Mouse (Mus musculus) liver, embryonic 16.5 days (tissue): ENCODE measurements around the gene Ap2a2. TPM values are rescaled to one million over a fixed set of nuclear protein-coding genes. Genes with fewer than 3 reads are reported as not detected.
"Not testable (repeated sequence)": the region's sequence is repeated elsewhere in the genome, so short reads cannot be mapped to it uniquely, and the experiment has no call there.

Source experiments
- ATAC-seq: fragments of 200-750 bp; cut with Nextera tagmentation; 2 replicates; pipeline ENCODE4 v1.8.0; 2017; ENCODE audit warnings: low read depth, mild to moderate bottlenecking, moderate number of reproducible peaks, moderate library complexity
- H3K27ac ChIP-seq: fragments of 300-500 bp; sonication (generic); 2 replicates; pipeline ENCODE4 v1.5.1; 2014; ENCODE audit warnings: mild to moderate bottlenecking, low read length
- H3K27me3 ChIP-seq: fragments of 300-500 bp; sonication (generic); 2 replicates; pipeline ENCODE4 v1.6.1; 2014; ENCODE audit warnings: low read depth, low read length, mixed read lengths; ENCODE audit not compliant: control insufficient read depth, insufficient read depth
- H3K36me3 ChIP-seq: fragments of 300-500 bp; sonication (generic); 2 replicates; pipeline ENCODE4 v1.6.1; 2014; ENCODE audit warnings: mild to moderate bottlenecking; ENCODE audit not compliant: control insufficient read depth, insufficient read depth
- H3K4me1 ChIP-seq: fragments of 300-500 bp; sonication (generic); 2 replicates; pipeline ENCODE4 v1.6.1; 2014; ENCODE audit warnings: low read depth, low read length, mixed read lengths; ENCODE audit not compliant: control insufficient read depth
- H3K4me2 ChIP-seq: fragments of 300-500 bp; sonication (generic); 2 replicates; pipeline ENCODE4 v1.6.1; 2014; ENCODE audit warnings: low read depth, low read length, mixed read lengths
- H3K4me3 ChIP-seq: fragments of 300-500 bp; sonication (generic); 2 replicates; pipeline ENCODE4 v1.5.1; 2014; ENCODE audit warnings: low read depth, mild to moderate bottlenecking, low read length
- H3K9ac ChIP-seq: fragments of 300-500 bp; sonication (generic); 2 replicates; pipeline ENCODE4 v1.6.1; 2014; ENCODE audit warnings: low read depth, low read length
- H3K9me3 ChIP-seq: fragments of 300-500 bp; sonication (generic); replicated peaks from 2 replicates; pipeline ENCODE4 v1.6.1; 2016; ENCODE audit warnings: low read length; ENCODE audit not compliant: control insufficient read depth
- WGBS: fragments of 180-500 bp; shearing (Covaris S2); extraction: QIAGEN DNeasy Blood & Tissue Kit; methylation state at CpG from one replicate; pipeline ENCODE4 v1.1.7; 2014; ENCODE audit not compliant: insufficient replicate concordance; 5-methylcytosine and 5-hydroxymethylcytosine counted together
- polyA plus RNA-seq: library from polyadenylated mRNA; unstranded; fragments of >200 nt; fragmentation: Nextera tagmentation; extraction: Ambion mirVana; gene quantifications from 2 replicates; pipeline ENCODE4 v1.2.1, GENCODE M21; 2015

Gene Ap2a2
- polyA plus RNA-seq, 1 experiment from 2014 or later: 70.7 TPM

DNA sequence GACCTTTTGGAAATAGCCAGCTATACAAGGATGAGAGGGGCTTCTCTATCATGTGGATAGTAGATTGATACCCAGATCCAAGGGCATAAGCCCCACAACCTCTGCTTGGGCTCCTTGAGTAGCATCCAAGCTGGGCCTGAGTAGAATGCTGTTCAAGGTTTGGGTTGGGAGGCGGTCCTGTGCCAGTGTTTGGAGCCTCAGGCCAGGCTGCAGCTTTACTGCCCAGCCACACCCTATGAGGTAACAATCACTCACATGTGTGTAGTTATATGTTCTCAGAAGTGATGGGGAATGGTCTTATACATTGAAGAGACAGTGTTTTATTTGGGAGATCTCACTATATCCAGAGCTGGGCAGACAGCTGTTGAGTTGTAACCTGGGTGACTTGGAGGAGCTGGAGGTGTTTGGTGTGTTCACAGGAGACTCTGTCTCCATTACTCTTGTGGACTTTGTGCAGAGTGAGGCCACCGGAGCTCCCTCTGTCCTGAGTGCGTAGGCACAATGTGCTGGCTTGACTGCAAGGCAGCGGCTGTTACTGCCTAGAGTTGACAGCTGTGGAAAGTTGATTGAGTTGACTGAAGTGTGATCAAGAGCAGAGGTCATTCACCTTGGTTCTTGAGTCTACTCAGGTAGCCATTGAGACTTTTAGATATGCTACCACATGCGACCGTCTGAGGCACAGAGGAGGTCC, 63.3 kb downstream of the Ap2a2 start:
- Histone ChIP-seq H3K36me3 (peaks cover 88% of the 10 kb centered on the region), H3K9ac (no peak overlapping the region), H3K4me2 (no peak overlapping the region), H3K9me3 (no peaks in the 10 kb centered on the region), H3K27ac (peak overlapping the region; percentile 43), H3K27me3 (no peaks in the 10 kb centered on the region), H3K4me3 (no peak overlapping the region), H3K4me1 (peaks cover 6% of the 10 kb centered on the region)
- 85% methylated on average over 6 of the region's 6 CpGs for WGBS
- peak; percentile 35 for ATAC-seq

- no peaks in the 10 kb centered on the region for H3K9me3 ChIP-seq
- no peaks in the 10 kb centered on the region for H3K27me3 ChIP-seq
- peak; percentile 64 for ATAC-seq
- H3K36me3 ChIP-seq: peaks cover 82% of the 10 kb centered on the region
- no peak overlapping the region for H3K9ac ChIP-seq
- no peak overlapping the region for H3K27ac ChIP-seq
- no peak overlapping the region for H3K4me3 ChIP-seq
- peaks cover 6% of the 10 kb centered on the region for H3K4me1 ChIP-seq
- no peak overlapping the region for H3K4me2 ChIP-seq
- 83% methylated on average over 2 of the region's 2 CpGs for WGBS
These were observed 66.0 kb downstream of the Ap2a2 start for GRCm38 (mm10) chr7:141628018-141628417.

DNA sequence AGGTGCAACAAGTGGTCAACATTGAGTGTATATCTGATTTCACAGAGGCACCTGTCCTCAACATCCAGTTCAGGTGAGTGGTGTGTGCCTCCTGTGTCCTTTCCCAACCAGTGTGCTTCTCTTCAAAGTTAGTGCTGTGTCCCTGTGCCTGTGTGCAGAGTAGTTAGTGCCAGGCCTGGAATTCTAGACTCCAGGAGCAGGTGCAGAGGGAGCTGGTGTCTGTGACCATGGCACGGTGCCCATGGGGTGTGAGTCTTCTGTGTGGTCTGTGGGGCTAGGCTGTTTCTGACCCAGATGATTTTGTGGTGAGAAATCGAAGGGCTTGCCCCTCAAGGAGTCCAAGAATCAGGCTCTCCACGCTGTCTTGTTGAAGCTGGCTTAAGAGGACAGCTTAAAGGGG, 67.3 kb downstream of the Ap2a2 start:
- Histone ChIP-seq H3K36me3 (peaks cover 80% of the 10 kb centered on the region), H3K27ac (no peak overlapping the region), H3K4me2 (no peak overlapping the region), H3K9me3 (no peaks in the 10 kb centered on the region), H3K4me1 (peaks cover 6% of the 10 kb centered on the region), H3K9ac (no peak overlapping the region), H3K4me3 (no peak overlapping the region), H3K27me3 (no peaks in the 10 kb centered on the region)
- ATAC-seq: no peak
- WGBS: 93% methylated on average over 3 of the region's 3 CpGs

DNA sequence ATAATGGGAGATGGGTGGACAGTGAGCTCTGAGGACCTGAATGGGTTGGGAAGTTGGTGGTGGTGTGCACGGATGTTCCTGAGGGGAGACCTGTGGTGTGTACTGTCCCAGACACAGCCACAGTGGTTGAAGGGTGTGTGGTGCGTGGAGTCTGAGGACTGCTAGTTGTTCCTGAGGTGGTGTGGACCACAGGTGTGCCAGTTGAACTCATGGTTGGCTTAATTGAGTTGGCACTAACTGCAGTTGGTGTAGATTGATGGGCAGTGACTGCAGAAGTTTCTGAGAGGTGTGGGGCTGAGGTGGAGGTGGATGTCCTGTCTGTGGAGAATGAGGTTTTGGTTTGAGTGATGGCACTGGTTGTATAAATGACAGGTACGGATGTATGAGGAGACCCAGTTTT, 76.1 kb downstream of the Ap2a2 start:
- 80% methylated on average over 1 of the region's 3 CpGs for WGBS

GRCm38 (mm10) chr7:141638513-141639334, 76.8 kb downstream of the Ap2a2 start:
- H3K4me1 ChIP-seq, H3K9me3 ChIP-seq, H3K9ac ChIP-seq, H3K27me3 ChIP-seq, H3K27ac ChIP-seq, H3K4me2 ChIP-seq, H3K4me3 ChIP-seq: not testable (repeated sequence)
- ATAC-seq: peak; percentile 36
- H3K36me3 ChIP-seq: peaks cover 15% of the 10 kb centered on the region
- WGBS: 79% methylated on average over 5 of the region's 8 CpGs

More for the DNA sequence above, 76.1 kb downstream of the Ap2a2 start:
- not testable (repeated sequence) for H3K4me1 ChIP-seq, H3K9me3 ChIP-seq, H3K4me2 ChIP-seq, H3K27ac ChIP-seq, H3K9ac ChIP-seq, H3K27me3 ChIP-seq, H3K4me3 ChIP-seq
- peaks cover 19% of the 10 kb centered on the region for H3K36me3 ChIP-seq
- 0 out of 2 replicates have a peak, but pooled peaks have one; percentile 4 for ATAC-seq

GRCm38 (mm10) chr7:141639335-141639890, 77.4 kb downstream of the Ap2a2 start:
- H3K9ac ChIP-seq, H3K4me1 ChIP-seq, H3K36me3 ChIP-seq, H3K4me3 ChIP-seq, H3K4me2 ChIP-seq, H3K27ac ChIP-seq, H3K27me3 ChIP-seq, H3K9me3 ChIP-seq: not testable (repeated sequence)
- WGBS: 77% methylated on average over 5 of the region's 5 CpGs
- peak; percentile 23; the same call in 1 of the 2 replicates for ATAC-seq

DNA sequence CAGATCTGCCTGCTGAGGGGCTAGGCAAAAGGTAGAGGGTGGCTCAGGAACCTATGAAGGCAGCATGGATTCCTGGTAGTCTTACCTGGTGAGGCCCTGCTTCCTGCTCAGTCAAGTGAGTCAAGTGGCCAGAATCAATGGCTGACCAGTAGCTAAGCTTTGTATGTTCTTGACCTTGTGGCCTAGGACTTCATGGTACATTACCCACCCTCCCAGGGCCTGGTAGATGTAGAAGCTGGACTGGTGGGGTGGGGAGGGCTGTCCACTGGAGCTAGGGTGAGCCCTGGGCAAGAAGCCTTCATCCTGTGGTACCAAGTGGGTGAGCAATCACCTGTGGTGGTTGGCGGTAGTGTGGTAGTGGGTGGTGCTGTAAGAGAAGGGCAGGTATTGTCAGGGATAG, 80.4 kb downstream of the Ap2a2 start:
- Histone ChIP-seq H3K9me3 (no peaks in the 10 kb centered on the region), H3K4me1 (peaks cover 12% of the 10 kb centered on the region), H3K4me2 (no peak overlapping the region), H3K4me3 (no peak overlapping the region), H3K27ac (no peak overlapping the region), H3K27me3 (no peaks in the 10 kb centered on the region), H3K9ac (no peak overlapping the region), H3K36me3 (no peaks in the 10 kb centered on the region)
- 75% methylated on average over 1 of the region's 1 CpGs for WGBS
- no peak for ATAC-seq

DNA sequence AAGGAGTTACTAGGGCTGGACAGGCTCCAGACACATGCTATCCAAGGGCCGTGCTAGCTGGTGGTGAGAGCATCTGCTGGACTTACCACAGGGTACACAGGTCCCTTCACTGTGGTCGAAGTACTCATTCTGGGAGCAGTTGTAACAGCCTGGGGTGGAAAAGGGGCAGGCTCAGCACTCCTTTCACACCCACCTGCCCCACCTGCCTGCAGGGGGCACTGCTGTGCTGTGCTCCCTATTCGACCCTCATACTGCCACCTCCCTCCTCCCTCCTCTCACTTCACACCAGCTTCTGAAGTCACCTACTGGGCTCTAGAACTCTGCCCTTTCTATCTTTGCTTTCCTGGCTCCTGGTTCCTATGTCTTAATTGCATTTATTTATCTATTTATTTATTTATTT, 81.2 kb downstream of the Ap2a2 start:
- Histone ChIP-seq H3K4me2 (no peak overlapping the region), H3K36me3 (no peaks in the 10 kb centered on the region), H3K4me1 (peaks cover 12% of the 10 kb centered on the region), H3K27me3 (no peaks in the 10 kb centered on the region), H3K4me3 (no peak overlapping the region), H3K9ac (no peak overlapping the region), H3K9me3 (no peaks in the 10 kb centered on the region), H3K27ac (no peak overlapping the region)
- no peak for ATAC-seq
- 27% methylated on average over 3 of the region's 3 CpGs for WGBS

DNA sequence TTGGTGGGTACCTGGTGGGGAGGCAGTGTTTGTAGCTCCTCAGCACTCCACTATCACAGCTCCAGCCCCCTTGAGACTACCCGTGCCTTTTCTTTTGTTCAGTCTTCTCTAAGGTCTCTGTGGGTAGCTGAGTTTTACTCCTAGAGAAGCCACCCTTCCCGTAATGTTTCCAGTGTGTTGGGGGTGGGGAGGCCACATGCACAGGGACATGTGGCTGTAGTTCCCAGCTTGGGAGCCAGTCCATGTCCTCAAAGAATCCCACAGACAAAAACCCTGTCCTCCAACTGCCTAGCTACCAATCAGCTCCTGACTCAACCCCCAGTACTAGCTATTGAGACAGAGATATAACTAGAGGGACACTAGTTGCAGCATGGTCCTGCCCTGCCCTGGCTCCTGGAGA, 85.1 kb downstream of the Ap2a2 start:
- Histone ChIP-seq H3K4me1 (peaks cover 19% of the 10 kb centered on the region), H3K9me3 (no peaks in the 10 kb centered on the region), H3K27me3 (no peaks in the 10 kb centered on the region), H3K27ac (no peak overlapping the region), H3K9ac (no peak overlapping the region), H3K36me3 (no peaks in the 10 kb centered on the region), H3K4me3 (no peak overlapping the region), H3K4me2 (no peak overlapping the region)
- no peak for ATAC-seq
- WGBS: 70% methylated on average over 2 of the region's 2 CpGs
